Mouse (Mus musculus) kidney, embryonic 15.5 days (tissue): ENCODE data around the gene Tmem132d. TPM values are rescaled to one million over a fixed set of nuclear protein-coding genes. Genes with fewer than 3 reads are reported as not detected.

ENCODE experiments used
- ATAC-seq: fragments of 200-750 bp; cut with Nextera tagmentation; replicated peaks from 2 replicates; pipeline ENCODE4 v1.8.0; 2017; ENCODE audit warnings: moderate TSS enrichment; ENCODE audit not compliant: low FRiP score
- H3K27ac ChIP-seq: fragments of 300-500 bp; sonication (generic); 2 replicates; pipeline ENCODE4 v1.5.1; 2015; ENCODE audit warnings: mild to moderate bottlenecking, inconsistent platforms
- H3K27me3 ChIP-seq: fragments of 300-500 bp; sonication (generic); 2 replicates; pipeline ENCODE4 v1.6.1; 2015; ENCODE audit warnings: inconsistent platforms
- H3K36me3 ChIP-seq: fragments of 300-500 bp; sonication (generic); 2 replicates; pipeline ENCODE4 v1.6.1; 2015; ENCODE audit warnings: inconsistent platforms
- H3K4me1 ChIP-seq: fragments of 300-500 bp; sonication (generic); 2 replicates; pipeline ENCODE4 v1.6.1; 2015; ENCODE audit warnings: inconsistent platforms
- H3K4me2 ChIP-seq: fragments of 300-500 bp; sonication (generic); 2 replicates; pipeline ENCODE4 v1.6.1; 2015; ENCODE audit warnings: moderate library complexity, mild to moderate bottlenecking, inconsistent platforms
- H3K4me3 ChIP-seq: fragments of 300-500 bp; sonication (generic); replicated peaks from 2 replicates; pipeline ENCODE4 v1.5.1; 2015; ENCODE audit warnings: mild to moderate bottlenecking, inconsistent platforms
- H3K9ac ChIP-seq: fragments of 300-500 bp; sonication (generic); 2 replicates; pipeline ENCODE4 v1.6.1; 2015; ENCODE audit warnings: mild to moderate bottlenecking, inconsistent platforms
- H3K9me3 ChIP-seq: fragments of 300-500 bp; sonication (generic); replicated peaks from 2 replicates; pipeline ENCODE4 v1.6.1; 2016; ENCODE audit warnings: inconsistent platforms
- WGBS: fragments of 180-500 bp; shearing (Covaris S2); methylation state at CpG from one replicate; pipeline ENCODE4 v1.1.7; 2015; ENCODE audit warnings: mixed read lengths; 5-methylcytosine and 5-hydroxymethylcytosine counted together
- polyA plus RNA-seq: library from polyadenylated mRNA; unstranded; fragments of >200 nt; fragmentation: Nextera tagmentation; extraction: Ambion mirVana; gene quantifications from 2 replicates; pipeline ENCODE4 v1.2.1, GENCODE M21; 2015

Gene Tmem132d
- polyA plus RNA-seq, 1 experiment from 2014 or later = 0.30 TPM

GRCm38 (mm10) chr5:128438078-128438477, 5.2 kb upstream of the Tmem132d start:
- 61% methylated on average over 16 of the region's 16 CpGs for WGBS
- Histone ChIP-seq H3K36me3 (no peaks in the 10 kb centered on the region), H3K9me3 (no peaks in the 10 kb centered on the region), H3K4me1 (0 out of 2 replicates have a peak, but pooled peaks cover 2% of the 10 kb centered on the region), H3K27me3 (peaks cover 95% of the 10 kb centered on the region), H3K4me3 (no peak overlapping the region), H3K27ac (no peak overlapping the region), H3K4me2 (no peak overlapping the region), H3K9ac (no peak overlapping the region)
- ATAC-seq = no peak

DNA sequence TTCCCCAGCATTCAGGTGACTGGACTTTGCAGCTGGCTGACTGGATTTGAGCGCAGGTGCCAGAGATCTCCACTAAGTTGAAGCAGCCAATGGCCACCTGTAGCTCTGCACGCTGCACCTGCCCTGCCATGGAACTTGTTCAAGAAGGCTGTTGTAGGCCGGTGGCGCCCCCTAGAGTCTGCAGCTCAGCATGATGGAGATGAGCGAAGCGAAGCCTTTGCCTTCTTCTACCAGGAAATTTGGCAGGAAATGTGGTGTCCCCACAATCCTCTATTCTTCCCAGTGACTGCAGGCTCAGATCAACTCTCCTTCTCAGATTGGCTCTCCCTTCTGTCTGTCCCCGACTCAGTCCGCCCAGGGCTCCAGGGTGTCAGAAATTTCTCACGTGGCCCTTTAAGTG, 4.0 kb upstream of the Tmem132d start:
- H3K36me3 ChIP-seq = no peaks in the 10 kb centered on the region
- H3K4me2 ChIP-seq = no peak overlapping the region
- no peak for ATAC-seq
- H3K27ac ChIP-seq = no peak overlapping the region
- peaks cover 95% of the 10 kb centered on the region for H3K27me3 ChIP-seq
- H3K4me1 ChIP-seq = peaks cover 9% of the 10 kb centered on the region
- H3K4me3 ChIP-seq = no peak overlapping the region
- no peaks in the 10 kb centered on the region for H3K9me3 ChIP-seq
- 16% methylated on average over 9 of the region's 9 CpGs for WGBS
- H3K9ac ChIP-seq = no peak overlapping the region

DNA sequence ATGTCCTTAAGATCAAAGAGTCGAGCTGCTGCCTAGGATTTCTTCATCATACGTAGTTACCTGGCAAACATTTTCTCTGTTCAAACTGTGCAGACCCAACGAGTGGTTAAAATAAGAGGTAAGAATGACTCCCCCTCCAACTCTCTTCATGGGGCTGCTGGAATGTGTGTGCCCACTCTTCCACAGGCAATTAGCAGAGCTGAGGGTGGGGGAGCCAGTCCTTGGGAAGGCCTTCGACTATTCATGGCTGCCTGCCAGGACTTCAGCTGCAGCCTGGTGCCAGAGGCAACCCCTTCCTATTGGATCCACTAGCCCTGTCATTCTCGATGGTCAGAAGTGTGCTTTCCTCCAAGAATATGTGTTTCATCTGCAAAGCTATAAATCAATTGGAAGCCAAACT, 2.8 kb upstream of the Tmem132d start:
- peaks cover 96% of the 10 kb centered on the region for H3K27me3 ChIP-seq
- H3K9me3 ChIP-seq = no peaks in the 10 kb centered on the region
- ATAC-seq = no peak
- H3K9ac ChIP-seq = no peak overlapping the region
- 60% methylated on average over 5 of the region's 5 CpGs for WGBS
- H3K4me2 ChIP-seq = no peak overlapping the region
- no peak overlapping the region for H3K27ac ChIP-seq
- H3K4me1 ChIP-seq = peaks cover 9% of the 10 kb centered on the region
- no peak overlapping the region for H3K4me3 ChIP-seq
- H3K36me3 ChIP-seq = no peaks in the 10 kb centered on the region

DNA sequence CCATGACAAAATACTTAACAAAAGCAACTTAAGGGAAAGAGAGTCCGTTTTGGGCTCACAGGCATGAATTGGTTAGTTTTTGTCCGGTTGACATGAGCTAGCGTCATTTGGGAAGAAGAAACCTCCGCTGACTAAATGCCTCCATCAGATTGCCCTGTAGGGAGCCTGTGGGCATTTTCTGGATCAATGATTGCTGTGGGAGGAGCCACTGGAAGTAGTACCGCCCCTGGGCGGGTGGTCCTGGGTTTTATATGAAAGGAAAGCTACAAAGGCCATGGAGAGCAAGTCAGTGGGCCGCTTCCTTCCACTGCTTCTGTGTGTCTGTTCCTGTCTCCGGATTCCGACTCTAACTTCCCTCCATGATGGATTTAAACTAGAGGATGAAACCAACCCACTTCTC, 909 bp upstream of the Tmem132d start:
- Histone ChIP-seq H3K27me3 (peaks cover 97% of the 10 kb centered on the region), H3K4me1 (peaks cover 9% of the 10 kb centered on the region), H3K36me3 (no peaks in the 10 kb centered on the region), H3K4me3 (no peak overlapping the region), H3K4me2 (no peak overlapping the region), H3K9ac (no peak overlapping the region), H3K27ac (no peak overlapping the region), H3K9me3 (no peaks in the 10 kb centered on the region)
- no peak for ATAC-seq
- 41% methylated on average over 9 of the region's 9 CpGs for WGBS

GRCm38 (mm10) chr5:128432422-128432821, 455 bp downstream of the Tmem132d start:
- peaks cover 86% of the 10 kb centered on the region for H3K27me3 ChIP-seq
- no peak for ATAC-seq

GRCm38 (mm10) chr5:128424636-128425035, 8.2 kb downstream of the Tmem132d start:
- H3K27ac ChIP-seq = no peak overlapping the region
- peaks cover 17% of the 10 kb centered on the region for H3K27me3 ChIP-seq
- H3K9ac ChIP-seq = no peak overlapping the region
- no peaks in the 10 kb centered on the region for H3K4me1 ChIP-seq
- no peak overlapping the region for H3K4me3 ChIP-seq
- H3K4me2 ChIP-seq = no peak overlapping the region
- 84% methylated on average over 4 of the region's 4 CpGs for WGBS
- H3K9me3 ChIP-seq = no peaks in the 10 kb centered on the region; the same call in 1 of the 2 replicates
- H3K36me3 ChIP-seq = no peaks in the 10 kb centered on the region
- no peak for ATAC-seq

More at GRCm38 (mm10) chr5:128432422-128432821, 455 bp downstream of the Tmem132d start:
- Histone ChIP-seq H3K27ac (no peak overlapping the region), H3K9me3 (no peaks in the 10 kb centered on the region), H3K4me2 (peak overlapping the region; percentile 69), H3K36me3 (no peaks in the 10 kb centered on the region), H3K9ac (no peak overlapping the region), H3K4me3 (peak overlapping the region; percentile 46), H3K4me1 (peaks cover 9% of the 10 kb centered on the region)
- WGBS = under 1% methylated on average over 37 of the region's 37 CpGs

DNA sequence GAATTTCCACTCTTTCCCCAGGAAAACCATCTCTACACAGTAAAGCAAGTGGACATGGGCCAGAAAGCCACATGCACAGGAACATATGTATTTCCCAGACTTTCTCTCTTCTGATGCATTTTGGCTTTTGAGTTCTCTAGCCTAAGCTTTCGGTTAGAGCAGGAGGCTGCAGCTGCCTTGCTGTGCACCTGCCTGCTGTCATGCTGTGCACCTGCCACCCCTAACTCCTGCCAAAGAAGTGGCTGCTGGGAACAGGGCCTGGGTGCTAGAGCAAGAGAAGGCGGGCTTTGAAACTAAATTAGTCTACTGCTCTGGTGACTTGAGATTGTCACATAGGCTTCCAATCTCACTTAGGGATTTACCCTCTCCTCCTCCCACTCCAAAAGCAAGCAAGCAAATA, 8.7 kb downstream of the Tmem132d start:
- H3K9ac ChIP-seq = no peak overlapping the region
- WGBS = 78% methylated on average over 2 of the region's 2 CpGs
- no peak overlapping the region for H3K4me2 ChIP-seq
- no peak overlapping the region for H3K4me3 ChIP-seq
- no peak for ATAC-seq
- H3K36me3 ChIP-seq = no peaks in the 10 kb centered on the region
- H3K27me3 ChIP-seq = peaks cover 13% of the 10 kb centered on the region
- no peak overlapping the region for H3K27ac ChIP-seq
- no peaks in the 10 kb centered on the region; the same call in 1 of the 2 replicates for H3K9me3 ChIP-seq
- H3K4me1 ChIP-seq = no peaks in the 10 kb centered on the region

- Histone ChIP-seq H3K4me3 (no peak overlapping the region), H3K4me1 (no peaks in the 10 kb centered on the region), H3K4me2 (no peak overlapping the region), H3K27me3 (peaks cover 6% of the 10 kb centered on the region), H3K9ac (no peak overlapping the region), H3K36me3 (no peaks in the 10 kb centered on the region), H3K27ac (no peak overlapping the region), H3K9me3 (no peaks in the 10 kb centered on the region; the same call in 1 of the 2 replicates)
- ATAC-seq = no peak
- 91% methylated on average over 2 of the region's 2 CpGs for WGBS
Observed at GRCm38 (mm10) chr5:128422090-128422489, 10.8 kb downstream of the Tmem132d start.

- Histone ChIP-seq H3K4me1 (no peaks in the 10 kb centered on the region), H3K36me3 (no peaks in the 10 kb centered on the region), H3K9ac (no peak overlapping the region), H3K27ac (no peak overlapping the region), H3K9me3 (no peaks in the 10 kb centered on the region; the same call in 1 of the 2 replicates), H3K4me2 (no peak overlapping the region), H3K27me3 (peaks cover 4% of the 10 kb centered on the region; the same call in 1 of the 2 replicates), H3K4me3 (no peak overlapping the region)
- no peak for ATAC-seq
- WGBS = 57% methylated on average over 11 of the region's 11 CpGs
Observed at GRCm38 (mm10) chr5:128418149-128418710, 14.6 kb downstream of the Tmem132d start.

GRCm38 (mm10) chr5:128414056-128414455, 18.8 kb downstream of the Tmem132d start:
- Histone ChIP-seq H3K4me2 (no peak overlapping the region), H3K27ac (no peak overlapping the region), H3K4me1 (peaks cover 8% of the 10 kb centered on the region), H3K4me3 (no peak overlapping the region), H3K9me3 (no peaks in the 10 kb centered on the region; the same call in 1 of the 2 replicates), H3K36me3 (no peaks in the 10 kb centered on the region), H3K9ac (no peak overlapping the region), H3K27me3 (peaks cover 4% of the 10 kb centered on the region; the same call in 1 of the 2 replicates)
- WGBS = 67% methylated on average over 8 of the region's 8 CpGs
- no peak for ATAC-seq

GRCm38 (mm10) chr5:128412306-128412705, 20.6 kb downstream of the Tmem132d start:
- H3K4me3 ChIP-seq = no peak overlapping the region
- ATAC-seq = peak; percentile 52
- H3K36me3 ChIP-seq = no peaks in the 10 kb centered on the region
- peaks cover 4% of the 10 kb centered on the region; the same call in 1 of the 2 replicates for H3K27me3 ChIP-seq
- no peak overlapping the region for H3K27ac ChIP-seq
- H3K9me3 ChIP-seq = no peaks in the 10 kb centered on the region
- H3K4me2 ChIP-seq = no peak overlapping the region
- H3K4me1 ChIP-seq = peaks cover 8% of the 10 kb centered on the region
- no peak overlapping the region for H3K9ac ChIP-seq
- WGBS = 9% methylated on average over 6 of the region's 6 CpGs

GRCm38 (mm10) chr5:128407546-128407945, 25.3 kb downstream of the Tmem132d start:
- H3K4me3 ChIP-seq = no peak overlapping the region
- no peaks in the 10 kb centered on the region; the same call in 1 of the 2 replicates for H3K9me3 ChIP-seq
- 90% methylated on average over 9 of the region's 9 CpGs for WGBS
- no peak overlapping the region for H3K27ac ChIP-seq
- H3K36me3 ChIP-seq = no peaks in the 10 kb centered on the region
- H3K27me3 ChIP-seq = no peaks in the 10 kb centered on the region
- H3K9ac ChIP-seq = no peak overlapping the region
- no peak for ATAC-seq
- H3K4me2 ChIP-seq = no peak overlapping the region
- peaks cover 5% of the 10 kb centered on the region for H3K4me1 ChIP-seq

DNA sequence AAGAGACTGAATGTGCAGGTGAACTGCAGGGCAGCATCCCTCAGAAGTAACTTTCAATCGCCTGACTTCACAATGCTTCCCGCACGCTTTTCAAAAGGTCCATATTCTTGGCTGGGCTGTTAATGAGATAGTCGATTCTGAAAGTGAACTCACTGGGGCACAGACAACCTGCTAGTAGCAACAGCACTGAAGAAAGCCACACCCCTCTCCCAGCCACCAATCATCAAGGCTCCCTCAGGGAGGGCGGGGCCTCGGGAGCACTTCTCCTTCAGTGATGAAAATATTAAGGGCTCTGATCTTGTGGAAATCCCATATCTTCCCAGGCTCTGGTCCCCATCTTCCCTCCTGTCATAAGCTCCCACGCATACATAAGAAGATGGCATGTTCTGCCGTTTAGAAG, 27.8 kb downstream of the Tmem132d start:
- no peaks in the 10 kb centered on the region for H3K4me1 ChIP-seq
- no peaks in the 10 kb centered on the region; the same call in 1 of the 2 replicates for H3K9me3 ChIP-seq
- no peak for ATAC-seq
- no peak overlapping the region for H3K9ac ChIP-seq
- H3K27ac ChIP-seq = no peak overlapping the region
- H3K4me2 ChIP-seq = no peak overlapping the region
- H3K4me3 ChIP-seq = no peak overlapping the region
- H3K27me3 ChIP-seq = no peaks in the 10 kb centered on the region
- WGBS = 81% methylated on average over 8 of the region's 8 CpGs
- no peaks in the 10 kb centered on the region for H3K36me3 ChIP-seq
